ENCODE assay signal across 26 mouse cellular contexts in the genomic region with DNA sequence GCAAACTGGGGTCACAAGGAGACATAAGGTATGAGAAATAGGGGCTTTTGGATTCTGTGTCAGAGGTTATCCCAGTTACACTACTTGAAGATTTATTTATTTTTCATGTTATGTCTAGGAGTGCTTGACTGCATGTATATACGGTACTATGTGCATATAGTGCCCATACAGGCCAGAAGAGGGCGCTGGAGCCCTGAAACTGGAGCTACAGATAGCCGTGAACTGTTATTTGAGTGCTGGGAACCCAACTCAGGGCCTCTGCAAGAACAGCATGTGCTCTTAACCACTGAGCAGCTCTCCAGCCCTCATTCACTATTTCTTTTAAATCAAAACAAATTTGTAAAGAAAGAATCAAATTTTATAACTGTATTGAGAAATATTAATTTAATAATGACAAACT.
DNase-seq lines count a peak whose midpoint lies in the region; TF ChIP-seq lines count a peak whose summit lies in the region.
"Had no signal": no experiment of that assay in that cellular context is flagged by ENCODE, and none has a peak within 500 bp of the region (broad histone marks: within the 10 kb centered on the region; RNA-seq: fewer than 3 reads in every experiment).

No protein-coding gene starts in this region.

- no peaks in the 10 kb centered on the region for H3K9me3 ChIP-seq in ES-E14 (ENCODE audit: control insufficient read depth, insufficient read depth, low read depth, low read length)
- H3K9me3 ChIP-seq: embryonic facial prominence, embryonic 12.5 days; forebrain, embryonic 13.5 days; hindbrain, embryonic 10.5 days; kidney, embryonic 15.5 days; limb, embryonic 10.5 days; midbrain, embryonic 12.5 days; neural tube, embryonic 12.5 days had no signal

- H3K9ac ChIP-seq in ES-E14 (ENCODE audit: insufficient read depth, low read depth, low read length, poor library complexity, severe bottlenecking) = no peak overlapping the region
- H3K9ac ChIP-seq: embryonic facial prominence, embryonic 12.5 days; forebrain, embryonic 13.5 days; kidney, embryonic 15.5 days; midbrain, embryonic 12.5 days; neural tube, embryonic 12.5 days had no signal

- DNase-seq in layer of hippocampus, adult 2 months (ENCODE audit: low spot score in 2 of 2) = no peak
- no peak for DNase-seq in layer of hippocampus, postnatal 25 days (ENCODE audit: extremely low spot score in 1 of 2, low spot score in 1 of 2)
- peak; percentile 16 to 23 for DNase-seq in B cell, adult 2 months
- DNase-seq in ES-E14 (ENCODE audit: low read depth, low spot score) = peak; percentile 13
- DNase-seq in ZHBTc4 (ENCODE audit: low read depth, low spot score) = peak; percentile 51
- no peak for DNase-seq in adrenal gland, adult 18-20 months (ENCODE audit: low spot score in 2 of 2)
- no peak for DNase-seq in left cerebral cortex, postnatal 25 days (ENCODE audit: low spot score in 2 of 2)
- DNase-seq: adrenal gland, adult 8-10 months; cerebellum, adult 18-20 months; cerebellum, postnatal 25 days; gastrocnemius, adult 2 months; kidney, adult 11 months; kidney, postnatal 36 days; liver; lung, adult 2 months; right cerebral cortex, postnatal 14 days; spleen, adult 18-20 months; thymus, postnatal 25 days had no signal

- H3K27ac ChIP-seq in layer of hippocampus, adult 2 months = no peak overlapping the region
- H3K27ac ChIP-seq in ES-E14 (ENCODE audit: insufficient read depth, low read depth, low read length, poor library complexity, severe bottlenecking) = no peak overlapping the region
- H3K27ac ChIP-seq: embryonic facial prominence, embryonic 12.5 days; forebrain, embryonic 13.5 days; gastrocnemius, adult 2 months; hindbrain, embryonic 10.5 days; kidney, embryonic 15.5 days; limb, embryonic 10.5 days; midbrain, embryonic 12.5 days; neural tube, embryonic 12.5 days had no signal

- TF ChIP-seq CTCF in layer of hippocampus, adult 2 months (conservative IDR thresholded peaks at IDR 0.05) = peak; percentile 40

- H3K36me3 ChIP-seq in ES-E14 (ENCODE audit: control insufficient read depth, insufficient read depth, low read length, poor library complexity, severe bottlenecking) = peaks cover 3% of the 10 kb centered on the region

- in situ Hi-C loops in ES-E14 (cut with MboI; ENCODE audit: low sequenced_read_pairs in 2 of 2, unreplicated experiment in 2 of 2) = no loop called here

- intact Hi-C loops in left cerebral cortex, postnatal 25 days (cut with DNase I) = no loop called here

- no peak overlapping the region for H3K4me3 ChIP-seq in layer of hippocampus, adult 2 months
- H3K4me3 ChIP-seq in ES-E14 (ENCODE audit: insufficient read depth in 1 of 2, low read depth in 1 of 2, low read length in 2 of 2, poor library complexity in 1 of 2, severe bottlenecking in 1 of 2) = no peak overlapping the region
- H3K4me3 ChIP-seq: embryonic facial prominence, embryonic 12.5 days; erythroblast, embryonic 14.5 days; forebrain, embryonic 13.5 days; gastrocnemius, adult 2 months; hindbrain, embryonic 10.5 days; kidney, embryonic 15.5 days; limb, embryonic 10.5 days; midbrain, embryonic 12.5 days; neural tube, embryonic 12.5 days had no signal

- no peaks in the 10 kb centered on the region for H3K4me1 ChIP-seq in ES-E14 (ENCODE audit: control insufficient read depth in 2 of 2, insufficient read depth in 2 of 2, low read length in 2 of 2, poor library complexity in 1 of 2)
- H3K4me1 ChIP-seq: embryonic facial prominence, embryonic 12.5 days; forebrain, embryonic 13.5 days; hindbrain, embryonic 10.5 days; kidney, embryonic 15.5 days; limb, embryonic 10.5 days; midbrain, embryonic 12.5 days; neural tube, embryonic 12.5 days had no signal

TF ChIP-seq in ES-E14, 5 proteins besides CTCF, POLR2A, EP300 and RAD21:
- TF ChIP-seq CHD2 (IDR thresholded peaks at IDR 0.05; ENCODE audit: low read depth, low read length) = no peak
- no peak for TF ChIP-seq MAFK (IDR thresholded peaks at IDR 0.05; ENCODE audit: insufficient read depth, low read depth, low read length)
- no peak for TF ChIP-seq ZNF384 (IDR thresholded peaks at IDR 0.05; ENCODE audit: low read depth, low read length)
- no peak for TF ChIP-seq ZC3H11A (IDR thresholded peaks at IDR 0.05; ENCODE audit: borderline replicate concordance, low read depth, low read length)
- TF ChIP-seq HCFC1 (IDR thresholded peaks at IDR 0.05; ENCODE audit: borderline replicate concordance, insufficient read depth, low read length) = no peak

Comparison
In these comparisons a context has a peak if more than half of its experiments do, and no peak if none do; other contexts are left out.
1. DNase-seq: peak in B cell, adult 2 months (2 of 2), ES-E14 (single experiment) and ZHBTc4 (single experiment); none in layer of hippocampus, adult 2 months (0 of 2), layer of hippocampus, postnatal 25 days (0 of 2), adrenal gland, adult 18-20 months (0 of 2) and left cerebral cortex, postnatal 25 days (0 of 2).